Mouse (Mus musculus) stomach, embryonic 16.5 days (tissue): ENCODE measurements at regions not wholly inside any gene's neighbourhood (a gene's known extent, or its start where the extent isn't known, plus 50 kb on each side); places are given as distances from the start of the nearest gene placed in this dataset.
A peak's percentile ranks its signal among the peaks of the same experiment; 100 is the strongest.
"Not testable (repeated sequence)": the region's sequence is repeated elsewhere in the genome, so short reads cannot be mapped to it uniquely, and the experiment has no call there.

Source experiments
- ATAC-seq: fragments of 200-750 bp; cut with Nextera tagmentation; 2 replicates; pipeline ENCODE4 v1.8.0; 2017; ENCODE audit warnings: moderate number of reproducible peaks, moderate TSS enrichment; ENCODE audit not compliant: insufficient read depth, low FRiP score
- H3K27ac ChIP-seq: fragments of 300-500 bp; sonication (generic); 2 replicates; pipeline ENCODE4 v1.5.1; 2014; ENCODE audit warnings: low read length
- H3K27me3 ChIP-seq: fragments of 300-500 bp; sonication (generic); 2 replicates; pipeline ENCODE4 v1.6.1; 2014; ENCODE audit warnings: low read length, control low read depth, mixed read lengths; ENCODE audit not compliant: control insufficient read depth, insufficient read depth
- H3K36me3 ChIP-seq: fragments of 300-500 bp; sonication (generic); 2 replicates; pipeline ENCODE4 v1.6.1; 2014; ENCODE audit warnings: low read length; ENCODE audit not compliant: control insufficient read depth, insufficient read depth
- H3K4me1 ChIP-seq: fragments of 300-500 bp; sonication (generic); 2 replicates; pipeline ENCODE4 v1.6.1; 2014; ENCODE audit warnings: low read length, control low read depth, mixed read lengths; ENCODE audit not compliant: control insufficient read depth, insufficient read depth
- H3K4me2 ChIP-seq: fragments of 300-500 bp; sonication (generic); 2 replicates; pipeline ENCODE4 v1.6.1; 2014; ENCODE audit warnings: low read depth, low read length, mixed read lengths
- H3K4me3 ChIP-seq: fragments of 300-500 bp; sonication (generic); replicated peaks from 2 replicates; pipeline ENCODE4 v1.5.1; 2014; ENCODE audit warnings: mild to moderate bottlenecking, low read length
- H3K9ac ChIP-seq: fragments of 300-500 bp; sonication (generic); 2 replicates; pipeline ENCODE4 v1.6.1; 2014; ENCODE audit warnings: low read length
- H3K9me3 ChIP-seq: fragments of 300-500 bp; sonication (generic); replicated peaks from 2 replicates; pipeline ENCODE4 v1.6.1; 2016; ENCODE audit warnings: low read length, control low read depth; ENCODE audit not compliant: control insufficient read depth
- WGBS: fragments of 180-500 bp; shearing (Covaris S2); extraction: QIAGEN DNeasy Blood & Tissue Kit; methylation state at CpG from one replicate; pipeline ENCODE4 v1.1.7; 2014; 5-methylcytosine and 5-hydroxymethylcytosine counted together

DNA sequence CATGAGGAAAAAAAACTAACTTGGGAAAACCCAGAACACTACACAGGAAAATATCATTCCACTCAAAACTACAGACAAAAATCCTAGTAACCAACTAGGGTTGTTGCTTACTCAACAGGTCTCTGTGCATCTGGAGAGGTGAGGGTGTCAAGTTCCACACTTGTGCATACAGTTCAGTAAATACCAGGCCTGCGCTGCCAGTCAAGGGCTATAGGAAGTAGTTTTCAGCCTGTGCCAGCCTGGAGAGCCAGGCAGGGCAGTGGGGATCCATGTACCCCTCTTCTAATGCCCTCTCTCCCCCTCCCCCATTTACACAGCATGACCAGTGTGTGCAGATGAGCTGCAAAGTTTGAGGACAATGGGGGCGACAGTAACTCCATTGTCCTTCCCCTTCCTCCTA lies 302.8 kb upstream of the Cdh5 start:
- H3K27me3 ChIP-seq, H3K36me3 ChIP-seq, H3K9me3 ChIP-seq, H3K4me3 ChIP-seq, H3K9ac ChIP-seq, ATAC-seq, H3K4me2 ChIP-seq, H3K4me1 ChIP-seq, H3K27ac ChIP-seq: not testable (repeated sequence)
- 82% methylated on average over 2 of the region's 2 CpGs for WGBS

DNA sequence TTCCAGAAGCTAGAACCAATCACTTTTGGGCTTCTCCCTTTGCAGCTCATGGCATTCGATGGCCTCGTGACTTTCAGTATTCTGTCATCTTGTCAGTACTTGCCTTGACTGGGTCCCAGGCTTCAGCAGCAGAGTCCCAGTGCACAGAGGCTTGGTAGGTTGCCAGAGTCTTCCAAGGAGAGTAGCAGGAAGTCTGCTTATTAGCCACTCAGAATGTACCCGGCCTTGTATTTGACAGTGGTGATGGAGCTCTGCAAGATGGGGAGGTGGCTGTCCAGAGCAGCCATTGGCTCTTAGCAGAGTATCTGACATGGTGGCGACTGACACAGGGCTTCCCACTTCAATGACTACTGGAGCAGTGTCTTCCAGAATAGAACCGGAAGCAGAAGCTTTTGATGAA lies 293.3 kb upstream of the Cdh5 start:
- WGBS = 57% methylated on average over 5 of the region's 5 CpGs
- H3K9ac ChIP-seq = no peak overlapping the region
- H3K27me3 ChIP-seq = no peaks in the 10 kb centered on the region
- no peaks in the 10 kb centered on the region for H3K36me3 ChIP-seq
- peak overlapping the region; percentile 64 for H3K27ac ChIP-seq
- peaks cover 8% of the 10 kb centered on the region for H3K4me1 ChIP-seq
- no peaks in the 10 kb centered on the region for H3K9me3 ChIP-seq
- ATAC-seq = no peak; the same call in 1 of the 2 replicates
- no peak overlapping the region for H3K4me3 ChIP-seq
- no peak overlapping the region for H3K4me2 ChIP-seq

DNA sequence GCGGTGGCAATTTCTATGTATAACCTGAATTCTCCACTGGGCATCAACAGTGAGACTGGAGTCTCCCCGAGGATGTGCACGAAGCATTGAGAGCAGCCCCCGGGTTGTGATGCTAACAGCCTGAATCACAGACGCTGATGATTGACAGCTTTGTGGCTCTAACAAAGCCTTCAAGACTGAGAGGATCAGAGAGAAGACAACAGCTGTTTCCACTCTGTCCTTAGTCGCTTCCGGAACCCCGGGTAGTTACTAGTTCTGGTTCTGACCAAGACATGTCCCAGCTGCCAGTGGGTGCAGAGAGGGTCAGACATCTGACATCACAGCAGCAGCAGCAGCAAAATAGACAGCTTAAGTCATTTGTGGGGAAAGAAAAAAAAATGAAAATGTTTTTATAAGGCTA lies 292.8 kb upstream of the Cdh5 start:
- no peak overlapping the region for H3K4me2 ChIP-seq
- H3K27me3 ChIP-seq = no peaks in the 10 kb centered on the region
- H3K27ac ChIP-seq = peak overlapping the region; percentile 64
- H3K9me3 ChIP-seq = no peaks in the 10 kb centered on the region
- no peaks in the 10 kb centered on the region for H3K36me3 ChIP-seq
- H3K4me1 ChIP-seq = peaks cover 11% of the 10 kb centered on the region
- no peak overlapping the region for H3K9ac ChIP-seq
- H3K4me3 ChIP-seq = no peak overlapping the region
- whole genome bisulfite sequencing = 46% methylated on average over 8 of the region's 8 CpGs
- peak; percentile 81 for ATAC-seq

DNA sequence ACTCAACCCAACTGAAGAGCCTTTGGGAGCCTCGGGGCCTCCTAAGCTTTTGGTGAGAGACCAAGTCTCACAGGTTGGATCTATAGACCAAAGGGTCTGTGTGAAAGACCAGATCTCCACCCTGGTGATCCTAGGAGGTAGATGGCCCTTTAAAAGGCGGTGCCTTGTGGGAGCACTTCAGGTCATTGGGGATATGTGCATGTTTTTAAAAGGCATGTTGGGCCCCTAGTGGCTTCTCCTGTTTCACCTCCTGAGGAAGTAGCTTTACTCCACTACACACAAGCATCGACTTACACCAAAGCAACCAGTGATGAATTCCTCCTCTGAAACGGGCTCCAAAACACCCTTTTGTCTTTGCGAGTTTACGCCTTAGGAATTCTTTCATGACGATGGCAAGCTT lies 292.3 kb upstream of the Cdh5 start:
- 60% methylated on average over 7 of the region's 7 CpGs for WGBS
- Histone ChIP-seq H3K4me1 (peaks cover 15% of the 10 kb centered on the region), H3K36me3 (no peaks in the 10 kb centered on the region), H3K9me3 (no peaks in the 10 kb centered on the region), H3K27me3 (no peaks in the 10 kb centered on the region), H3K27ac (peak overlapping the region; percentile 72), H3K9ac (no peak overlapping the region), H3K4me2 (no peak overlapping the region), H3K4me3 (no peak overlapping the region)
- no peak for ATAC-seq

DNA sequence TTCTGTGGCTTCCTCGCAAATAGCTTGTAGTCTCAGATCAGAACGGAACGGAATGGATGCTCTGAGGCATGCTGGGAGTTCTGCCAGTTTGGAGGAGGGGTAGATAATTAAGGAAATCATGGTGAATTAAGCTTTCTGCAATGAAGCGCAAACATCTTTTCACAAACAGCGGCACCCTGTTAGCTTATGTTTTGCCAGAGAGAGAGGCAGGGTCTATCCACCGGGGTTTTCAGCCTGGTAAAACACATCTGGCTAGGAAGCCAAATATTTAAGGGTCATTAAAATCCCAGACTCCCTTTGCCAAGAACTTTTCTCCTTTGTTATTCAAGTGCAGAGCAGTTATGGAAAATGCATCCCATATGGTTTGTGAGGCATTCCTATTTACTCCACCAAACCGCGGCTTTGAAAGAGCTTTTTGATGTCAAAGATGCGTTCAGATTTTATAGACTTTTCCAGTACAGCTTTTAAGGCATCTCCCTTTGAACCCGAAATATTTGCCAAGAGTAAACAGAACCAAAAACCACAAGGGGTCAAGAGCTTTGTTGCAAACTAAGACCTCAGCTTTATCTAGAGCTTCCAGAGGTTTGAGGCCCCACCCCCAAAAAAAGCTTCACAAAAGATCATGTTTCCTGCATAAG lies 287.4 kb upstream of the Cdh5 start:
- H3K36me3 ChIP-seq = no peaks in the 10 kb centered on the region
- peak overlapping the region; percentile 74 for H3K27ac ChIP-seq
- whole genome bisulfite sequencing = 25% methylated on average over 10 of the region's 10 CpGs
- peak; percentile 66 for ATAC-seq
- H3K9me3 ChIP-seq = no peaks in the 10 kb centered on the region
- H3K4me1 ChIP-seq = peaks cover 29% of the 10 kb centered on the region
- H3K4me3 ChIP-seq = no peak overlapping the region
- no peaks in the 10 kb centered on the region for H3K27me3 ChIP-seq
- no peak overlapping the region for H3K4me2 ChIP-seq
- no peak overlapping the region for H3K9ac ChIP-seq

DNA sequence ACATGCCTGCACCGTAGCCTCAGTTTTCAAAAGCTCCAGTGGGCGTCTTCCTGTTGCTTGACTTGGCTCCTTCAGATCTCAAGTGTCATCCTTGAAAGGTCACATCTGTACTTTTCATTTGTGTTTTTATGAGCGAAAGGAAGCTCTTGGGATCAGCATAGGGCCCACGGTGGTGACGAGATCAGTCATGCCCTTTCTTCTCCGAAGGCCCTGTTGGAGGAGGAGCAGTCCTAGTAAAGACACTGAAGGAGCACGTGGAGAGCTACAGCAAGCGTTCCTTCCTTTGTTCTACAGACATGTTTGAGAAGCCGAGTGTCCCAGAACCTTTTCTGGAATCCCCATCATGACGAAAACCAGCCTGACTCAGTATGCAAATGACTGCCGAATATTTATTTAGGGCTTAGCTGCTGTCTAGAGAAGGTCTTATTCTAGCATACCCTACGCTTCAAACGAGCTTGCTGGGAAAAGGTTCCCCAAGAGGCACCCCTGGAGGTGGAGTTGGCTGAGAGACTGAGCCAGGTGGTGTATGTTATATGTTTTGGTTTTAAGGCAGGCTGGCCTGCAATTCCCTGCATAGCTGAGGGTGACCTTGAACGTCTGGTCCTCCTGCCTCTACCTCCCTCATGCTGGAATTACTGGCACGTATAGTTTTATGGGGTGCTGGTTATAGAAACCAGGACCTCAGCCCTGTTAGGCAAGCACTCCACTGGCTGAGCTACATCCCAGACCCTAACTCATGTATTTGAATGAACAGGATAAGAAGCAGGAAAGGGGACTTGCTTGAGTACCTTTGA lies 285.1 kb upstream of the Cdh5 start:
- Histone ChIP-seq H3K9ac (no peak overlapping the region), H3K4me3 (no peak overlapping the region), H3K4me2 (no peak overlapping the region), H3K27ac (peak overlapping the region; percentile 90; the same call in 1 of the 2 replicates), H3K36me3 (no peaks in the 10 kb centered on the region), H3K9me3 (no peaks in the 10 kb centered on the region), H3K4me1 (peaks cover 29% of the 10 kb centered on the region), H3K27me3 (no peaks in the 10 kb centered on the region)
- WGBS = 47% methylated on average over 15 of the region's 15 CpGs
- no peak for ATAC-seq

DNA sequence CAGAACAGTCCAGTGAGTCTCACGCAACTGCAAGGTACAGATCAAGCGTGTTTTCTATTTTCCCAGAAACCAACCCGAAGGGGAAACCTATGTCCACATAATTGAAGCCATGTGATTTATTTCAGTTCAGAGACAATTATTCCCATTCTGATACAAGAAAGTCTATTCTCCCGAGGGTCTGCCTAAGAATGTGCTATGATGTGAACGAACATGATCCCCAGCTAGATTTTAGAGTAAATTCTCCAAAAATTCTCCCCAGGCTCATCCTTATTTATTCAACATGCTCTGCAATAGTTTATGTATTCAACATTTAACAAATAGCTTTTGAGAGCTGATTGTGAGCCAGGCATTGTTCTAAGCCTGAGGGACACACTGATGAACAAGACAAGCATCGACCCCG lies 277.9 kb upstream of the Cdh5 start:
- H3K4me1 ChIP-seq = peaks cover 5% of the 10 kb centered on the region
- no peaks in the 10 kb centered on the region for H3K36me3 ChIP-seq
- ATAC-seq = no peak
- no peak overlapping the region for H3K27ac ChIP-seq
- no peak overlapping the region for H3K4me2 ChIP-seq
- no peak overlapping the region for H3K9ac ChIP-seq
- no peak overlapping the region for H3K4me3 ChIP-seq
- 75% methylated on average over 7 of the region's 7 CpGs for WGBS
- no peaks in the 10 kb centered on the region for H3K27me3 ChIP-seq
- no peaks in the 10 kb centered on the region for H3K9me3 ChIP-seq

DNA sequence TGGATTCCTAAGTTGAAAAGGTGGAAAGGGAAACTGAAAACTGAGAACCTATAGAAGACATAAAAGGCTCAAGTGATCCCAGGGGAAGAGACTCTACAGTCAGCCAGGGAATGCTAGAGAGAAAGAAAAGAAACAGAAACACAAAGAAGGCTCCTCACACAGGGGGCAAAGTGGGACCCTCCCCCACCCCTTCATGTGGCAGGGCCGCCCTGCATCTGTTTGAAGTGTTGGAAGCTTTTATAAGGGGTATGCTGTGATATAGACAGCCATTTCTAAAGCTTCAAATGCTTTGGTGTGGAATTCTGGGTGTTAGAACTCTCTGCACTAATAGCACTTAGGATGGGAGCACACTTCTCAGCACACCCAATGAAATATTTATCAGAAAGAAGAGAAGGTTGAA lies 276.7 kb upstream of the Cdh5 start:
- H3K9ac ChIP-seq = no peak overlapping the region
- H3K27ac ChIP-seq = peak overlapping the region; percentile 67
- H3K9me3 ChIP-seq = no peaks in the 10 kb centered on the region
- H3K4me2 ChIP-seq = no peak overlapping the region
- no peak overlapping the region for H3K4me3 ChIP-seq
- peaks cover 5% of the 10 kb centered on the region for H3K4me1 ChIP-seq
- H3K36me3 ChIP-seq = no peaks in the 10 kb centered on the region
- WGBS = 52% methylated on average over 1 of the region's 1 CpGs
- no peak for ATAC-seq
- no peaks in the 10 kb centered on the region for H3K27me3 ChIP-seq

DNA sequence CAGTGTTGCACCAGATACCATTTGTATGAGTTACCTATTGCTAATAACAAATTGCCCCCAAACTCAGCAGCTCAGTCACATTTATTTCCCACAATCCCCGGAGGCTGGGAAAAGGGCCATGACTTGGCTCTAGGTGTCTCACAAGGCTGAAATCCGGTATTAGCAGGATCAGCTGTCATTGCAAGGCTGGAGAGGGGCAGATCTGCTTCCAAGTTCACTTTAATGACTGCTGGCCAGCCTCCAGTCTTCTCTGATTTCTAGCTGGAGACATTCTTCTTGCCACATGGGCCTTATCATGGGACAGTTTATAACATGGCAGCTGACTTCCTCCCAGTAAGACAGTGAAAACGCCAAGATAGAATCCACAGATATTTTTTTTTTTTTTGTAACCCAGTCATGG lies 276.1 kb upstream of the Cdh5 start:
- H3K27ac ChIP-seq = peak overlapping the region; percentile 72; the same call in 1 of the 2 replicates
- H3K36me3 ChIP-seq = no peaks in the 10 kb centered on the region
- H3K4me3 ChIP-seq = no peak overlapping the region
- peaks cover 5% of the 10 kb centered on the region for H3K4me1 ChIP-seq
- no peak overlapping the region for H3K9ac ChIP-seq
- 29% methylated on average over 3 of the region's 3 CpGs for WGBS
- peak; percentile 78 for ATAC-seq
- no peaks in the 10 kb centered on the region for H3K27me3 ChIP-seq
- no peak overlapping the region for H3K4me2 ChIP-seq
- no peaks in the 10 kb centered on the region for H3K9me3 ChIP-seq
